Mouse (Mus musculus): ENCODE measurements around the gene Stxbp3. TPM values are rescaled to one million over a fixed set of nuclear protein-coding genes. Genes with fewer than 3 reads are reported as not detected.

Gene Stxbp3
- total RNA-seq, 2 experiments from 2014 or later = 23.5 to 29.3 TPM

GRCm38 (mm10) chr3:108805622-108806021 lies 34.7 kb downstream of the Stxbp3 start:
- no peak for DNase-seq
- intact Hi-C loops (cut with DNase I) = no loop called here

- DNase-seq = no peak
- intact Hi-C loops (cut with DNase I) = no loop called here
These were observed 42.0 kb downstream of the Stxbp3 start for GRCm38 (mm10) chr3:108798375-108798774.

GRCm38 (mm10) chr3:108797723-108798122 lies 42.6 kb downstream of the Stxbp3 start:
- intact Hi-C loops (cut with DNase I) = no loop called here
- DNase-seq = no peak

- intact Hi-C loops (cut with DNase I) = no loop called here
- DNase-seq = no peak
These were observed 43.9 kb downstream of the Stxbp3 start for GRCm38 (mm10) chr3:108796386-108796785.

GRCm38 (mm10) chr3:108795554-108796299 lies 44.6 kb downstream of the Stxbp3 start:
- DNase-seq = no peak
- intact Hi-C loops (cut with DNase I) = no loop called here

GRCm38 (mm10) chr3:108794780-108795179 lies 45.5 kb downstream of the Stxbp3 start:
- DNase-seq = no peak
- intact Hi-C loops (cut with DNase I) = no loop called here

GRCm38 (mm10) chr3:108792420-108792819 lies 47.9 kb downstream of the Stxbp3 start:
- no peak for DNase-seq
- intact Hi-C loops (cut with DNase I) = no loop called here

- DNase-seq = no peak
- intact Hi-C loops (cut with DNase I) = no loop called here
These were observed 49.1 kb downstream of the Stxbp3 start for GRCm38 (mm10) chr3:108791054-108791706.

- DNase-seq = no peak
- intact Hi-C loops (cut with DNase I) = no loop called here
These were observed 49.8 kb downstream of the Stxbp3 start for GRCm38 (mm10) chr3:108790499-108790898.

- intact Hi-C loops (cut with DNase I) = no loop called here
- no peak for DNase-seq
These were observed 51.0 kb downstream of the Stxbp3 start for GRCm38 (mm10) chr3:108789299-108789698.

GRCm38 (mm10) chr3:108788455-108788794 lies 51.9 kb downstream of the Stxbp3 start:
- intact Hi-C loops (cut with DNase I) = no loop called here
- DNase-seq = no peak

GRCm38 (mm10) chr3:108787754-108788454 lies 52.4 kb downstream of the Stxbp3 start:
- intact Hi-C loops (cut with DNase I) = no loop called here
- no peak for DNase-seq

GRCm38 (mm10) chr3:108786520-108786919 lies 53.8 kb downstream of the Stxbp3 start:
- no peak for DNase-seq
- intact Hi-C loops (cut with DNase I) = no loop called here

GRCm38 (mm10) chr3:108782364-108782895 lies 57.9 kb downstream of the Stxbp3 start:
- no peak for DNase-seq
- intact Hi-C loops (cut with DNase I) = no loop called here

GRCm38 (mm10) chr3:108781884-108782270 lies 58.4 kb downstream of the Stxbp3 start:
- DNase-seq = no peak
- intact Hi-C loops (cut with DNase I) = no loop called here

- DNase-seq = peak in 1 of 2 experiments; percentile 26
- intact Hi-C loops (cut with DNase I) = no loop called here
These were observed 59.0 kb downstream of the Stxbp3 start for GRCm38 (mm10) chr3:108781238-108781883.

GRCm38 (mm10) chr3:108778761-108779540 lies 61.4 kb downstream of the Stxbp3 start:
- intact Hi-C loops (cut with DNase I) = no loop called here
- DNase-seq = no peak

GRCm38 (mm10) chr3:108772811-108773210 lies 67.5 kb downstream of the Stxbp3 start:
- intact Hi-C loops (cut with DNase I) = loop anchor here (5.0 kb wide), 1 partner anchor 371 kb away; no protein-coding TSS in a partner anchor

GRCm38 (mm10) chr3:108772211-108772610 lies 68.1 kb downstream of the Stxbp3 start:
- no peak for DNase-seq
- intact Hi-C loops (cut with DNase I) = loop anchor here (5.0 kb wide), 1 partner anchor 370 kb away; no protein-coding TSS in a partner anchor

More at GRCm38 (mm10) chr3:108772811-108773210, 67.5 kb downstream of the Stxbp3 start:
- DNase-seq = no peak
